Mouse (Mus musculus) CD8-positive naive resting alpha-beta T cell, adult 57 days (primary cell): Measurements from ENCODE around the gene Scamp2. TPM values are rescaled to one million over a fixed set of nuclear protein-coding genes. Genes with fewer than 3 reads are reported as not detected.

ENCODE experiments used
- total RNA-seq: library from RNA; stranded (reverse); gene quantifications from one replicate; pipeline ENCODE4 v1.2.4, GENCODE M21; 2023

Gene Scamp2
- 64.9 TPM for total RNA-seq

DNA sequence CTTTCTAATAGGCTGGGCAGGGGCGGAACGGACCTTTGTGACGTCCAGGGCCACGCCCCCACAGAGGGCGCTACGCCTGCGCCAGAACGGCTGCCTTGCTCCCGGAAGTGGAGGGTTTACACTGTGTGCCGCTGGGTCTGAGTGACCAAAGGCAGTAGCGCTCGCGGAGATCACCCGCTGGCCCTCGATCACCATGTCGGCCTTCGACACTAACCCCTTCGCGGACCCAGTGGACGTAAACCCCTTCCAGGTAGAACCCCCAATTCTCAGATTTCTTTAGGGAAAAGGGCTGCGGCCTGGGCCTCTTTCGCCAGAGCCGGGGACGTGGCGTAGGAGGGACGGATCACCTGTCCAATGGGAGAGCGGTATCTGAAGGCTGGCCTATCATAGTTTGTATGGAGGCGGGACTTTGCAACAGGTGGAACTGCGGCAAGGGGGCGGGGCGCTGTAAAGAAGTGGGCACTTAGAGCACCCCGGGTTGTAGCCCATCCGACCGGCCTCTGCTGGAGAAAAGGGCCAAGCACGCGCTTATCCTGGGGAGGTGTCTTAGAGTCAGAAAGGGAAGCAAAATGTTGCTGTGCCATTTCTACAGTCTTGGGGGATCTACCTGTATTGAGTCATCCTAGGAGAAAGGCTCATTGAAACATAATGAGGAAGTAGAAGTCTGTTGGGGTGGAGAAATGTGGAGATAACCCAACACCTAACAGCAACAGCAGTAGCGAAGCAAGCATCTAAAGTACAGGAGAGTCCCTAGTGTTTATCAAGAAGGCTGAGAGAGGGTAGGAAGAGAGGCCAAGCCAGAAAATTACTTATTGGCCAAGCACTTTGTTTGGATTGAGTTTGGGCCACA, at the start of gene Scamp2:
Scamp2 (plus strand) TSS at position 83 of the 850 bp plus-strand sequence.

DNA sequence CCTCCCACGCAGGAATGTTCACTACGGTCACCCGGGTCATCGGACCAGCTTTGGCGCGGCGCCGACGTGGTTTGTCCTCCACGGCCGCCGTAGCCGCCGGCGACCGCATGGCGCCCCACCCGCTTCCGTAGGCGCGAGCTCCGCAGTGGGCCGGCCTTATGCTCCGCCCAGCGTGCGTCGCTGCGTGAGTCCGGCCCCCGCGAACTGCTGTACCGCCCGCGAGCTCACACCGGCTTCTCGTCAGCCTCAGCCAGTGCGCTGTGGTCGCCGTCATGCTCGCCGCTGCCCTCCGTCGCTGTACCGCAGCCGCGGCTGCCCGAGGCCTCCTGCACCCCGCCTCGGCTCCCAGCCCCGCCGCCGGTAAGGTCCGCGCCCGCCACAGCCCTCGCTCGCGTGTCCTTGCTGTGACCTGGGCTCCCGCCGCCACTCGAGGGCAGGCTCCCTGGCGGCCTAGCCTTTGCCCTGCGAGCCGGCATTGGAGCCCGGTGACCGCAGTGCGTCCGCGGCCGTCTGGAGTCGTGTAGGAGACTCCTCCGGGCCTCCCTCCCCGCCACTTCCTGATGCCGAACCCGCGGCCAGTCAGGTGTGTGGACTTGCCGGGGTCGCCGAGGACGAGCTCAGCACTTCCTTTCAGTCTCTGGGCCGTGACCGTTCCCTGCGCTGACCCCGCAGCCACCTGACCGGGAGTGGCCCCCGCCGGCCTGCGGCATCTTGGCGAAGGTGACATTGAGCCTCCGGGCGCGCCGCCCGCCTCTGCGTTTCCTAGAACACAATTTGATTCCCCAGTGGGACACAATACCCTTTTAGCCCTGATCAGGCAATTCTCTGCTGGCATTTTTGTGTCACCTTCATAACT, 39.5 kb upstream of the Scamp2 start, which contains the start of gene Cox5a:
Cox5a (plus strand) TSS at position 219 of the 856 bp plus-strand sequence.

DNA sequence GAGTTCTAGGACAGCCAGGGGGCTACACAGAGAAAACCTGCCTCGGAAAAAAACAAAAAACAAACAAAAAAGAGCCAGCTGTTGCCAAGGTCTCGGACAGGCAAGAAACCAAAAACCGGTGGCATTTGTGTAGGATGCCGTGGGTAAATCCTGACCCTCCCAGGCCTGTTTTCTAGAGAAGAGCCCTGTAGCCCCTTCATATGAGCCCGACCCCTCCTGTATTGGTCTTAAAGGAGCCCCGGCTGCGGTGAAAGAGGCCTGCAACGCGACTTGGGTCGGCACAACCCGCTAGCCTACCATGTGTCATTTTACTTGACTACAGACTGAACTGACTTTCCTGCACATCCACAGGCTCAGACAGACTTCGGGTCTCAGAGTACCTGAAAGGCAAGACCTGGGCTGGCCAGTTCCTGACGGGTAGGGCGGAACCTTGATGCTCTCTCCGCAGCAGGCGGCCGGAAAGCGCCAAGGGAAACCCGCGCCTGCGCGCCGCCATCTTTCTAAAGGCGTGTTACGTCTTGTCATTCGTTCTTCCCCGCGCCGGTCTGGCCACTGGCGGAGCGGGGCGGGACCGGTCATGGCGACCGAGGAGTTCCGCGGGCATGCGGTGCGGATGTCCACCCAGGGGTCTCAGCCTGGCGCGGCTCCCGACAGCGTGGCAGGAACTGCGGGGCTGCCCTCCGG, 23.6 kb upstream of the Scamp2 start, which contains the start of gene Fam219b:
Fam219b (plus strand) TSS at position 485 of the 684 bp plus-strand sequence.

DNA sequence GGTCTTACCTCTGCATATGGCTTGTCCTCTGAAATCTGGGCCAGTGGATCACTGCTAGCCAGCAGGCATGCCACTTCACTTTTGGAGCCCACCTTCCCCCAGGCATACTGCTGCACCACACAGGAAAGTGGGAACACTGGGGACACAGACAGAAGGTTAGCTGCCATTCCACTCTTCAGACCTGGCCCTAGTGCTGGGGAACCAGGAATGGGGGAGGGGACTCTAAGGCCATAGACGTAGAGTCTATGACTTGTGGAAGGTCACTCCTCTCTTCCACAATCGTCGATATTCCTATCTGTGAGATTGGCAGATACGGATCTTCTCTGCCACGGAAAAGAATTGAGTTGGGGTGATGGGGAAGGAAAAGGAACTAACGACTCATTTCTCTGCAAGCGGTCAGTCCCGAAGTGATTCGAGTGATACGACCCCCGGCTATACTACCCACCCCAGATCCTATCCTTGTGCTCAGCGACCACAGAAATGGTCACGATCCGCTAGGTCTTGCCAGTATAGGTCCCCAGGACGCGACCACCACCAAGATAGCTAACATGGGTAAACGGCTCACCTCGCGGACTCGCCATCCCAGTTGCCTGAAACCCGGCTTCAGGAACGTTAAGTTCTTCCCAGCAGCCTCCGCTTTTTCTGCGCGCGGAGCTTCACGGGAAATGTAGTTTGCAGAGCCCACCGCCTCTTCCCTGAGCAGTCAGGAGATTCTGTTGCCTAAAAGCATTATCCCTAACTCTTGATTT, 8.4 kb upstream of the Scamp2 start, which contains the start of gene Mpi:
Mpi (minus strand) TSS at position 625 of the 749 bp plus-strand sequence.

DNA sequence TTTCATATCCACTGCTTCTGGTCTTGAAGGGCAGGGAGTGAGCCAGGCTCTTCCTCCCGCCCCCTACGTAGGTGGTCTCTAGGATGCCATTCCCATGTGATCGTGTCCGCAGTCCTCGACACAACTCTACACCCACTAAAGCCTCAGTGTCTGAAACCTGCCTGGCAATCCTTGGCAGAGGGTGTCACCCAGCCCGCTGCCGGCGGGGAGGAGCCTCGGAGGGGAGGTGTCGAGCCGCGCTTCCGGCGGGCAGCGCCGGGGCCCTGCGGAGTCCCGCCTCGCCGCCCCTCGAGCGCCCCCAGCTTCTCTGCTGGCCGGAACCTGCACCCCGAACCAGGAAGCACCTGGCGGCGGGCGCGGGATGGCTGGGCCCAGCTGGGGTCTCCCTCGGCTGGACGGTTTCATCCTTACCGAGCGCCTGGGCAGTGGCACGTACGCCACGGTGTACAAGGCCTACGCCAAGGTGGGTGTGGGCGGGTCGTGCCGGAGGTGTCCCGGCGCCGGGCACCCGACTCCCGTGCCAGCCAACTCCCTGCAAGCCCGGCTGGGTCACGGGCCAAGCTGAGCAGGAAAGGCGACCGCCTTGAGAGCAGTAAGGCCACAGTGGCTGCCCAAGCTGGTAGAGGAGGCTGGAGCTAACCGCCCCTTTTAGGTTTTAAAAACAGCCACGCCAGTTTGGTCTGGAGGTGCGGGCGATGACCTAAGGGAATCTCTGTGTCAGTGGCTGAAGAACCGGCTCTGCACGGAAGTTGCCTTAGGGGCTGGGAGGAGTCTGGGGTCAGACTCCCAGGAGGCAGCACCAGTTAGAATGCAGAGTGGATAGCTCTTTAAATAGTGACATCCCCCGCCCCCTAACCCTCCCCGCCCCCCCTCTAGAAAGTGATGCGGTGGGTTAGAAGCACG, 28.7 kb downstream of the Scamp2 start, which contains the start of gene Ulk3:
Ulk3 (plus strand) TSS at position 229 of the 903 bp plus-strand sequence.

DNA sequence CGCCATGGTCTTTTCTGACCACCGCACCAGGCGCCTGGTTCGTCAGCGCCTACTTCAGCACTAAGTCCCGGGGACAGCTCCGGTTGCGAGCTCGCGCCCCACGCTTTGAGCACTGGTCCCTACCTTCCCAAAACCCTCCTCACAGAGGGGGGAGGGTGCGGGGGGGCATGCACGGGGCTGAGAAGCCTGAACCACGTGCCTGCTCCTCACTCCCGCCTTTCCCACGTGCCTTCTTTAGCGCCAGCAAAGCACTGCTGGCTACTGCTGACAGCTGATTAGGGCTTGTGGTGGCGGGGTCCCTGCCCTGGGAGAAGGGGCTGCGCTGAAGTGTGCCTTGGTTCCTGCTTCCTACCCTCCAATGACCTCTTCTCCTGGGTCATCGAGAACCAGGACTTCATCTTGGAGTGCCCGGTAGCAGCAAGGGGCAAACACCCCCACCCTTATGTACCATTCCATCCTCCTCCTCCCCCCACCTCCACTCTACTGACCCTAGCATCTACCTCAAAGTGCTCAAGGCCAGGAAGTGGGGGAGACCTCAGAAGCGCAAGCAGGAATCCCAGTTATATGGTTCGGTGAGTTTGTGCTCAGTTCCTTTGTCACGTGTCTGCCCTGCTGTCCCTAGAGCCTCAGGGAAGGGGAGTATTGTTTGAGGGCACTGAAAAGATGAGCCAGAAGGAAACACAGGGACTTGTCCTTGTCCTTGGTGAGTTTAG, 45.6 kb downstream of the Scamp2 start, which contains the start of gene Cplx3:
Cplx3 (minus strand) TSS at position 143 of the 713 bp plus-strand sequence.

DNA sequence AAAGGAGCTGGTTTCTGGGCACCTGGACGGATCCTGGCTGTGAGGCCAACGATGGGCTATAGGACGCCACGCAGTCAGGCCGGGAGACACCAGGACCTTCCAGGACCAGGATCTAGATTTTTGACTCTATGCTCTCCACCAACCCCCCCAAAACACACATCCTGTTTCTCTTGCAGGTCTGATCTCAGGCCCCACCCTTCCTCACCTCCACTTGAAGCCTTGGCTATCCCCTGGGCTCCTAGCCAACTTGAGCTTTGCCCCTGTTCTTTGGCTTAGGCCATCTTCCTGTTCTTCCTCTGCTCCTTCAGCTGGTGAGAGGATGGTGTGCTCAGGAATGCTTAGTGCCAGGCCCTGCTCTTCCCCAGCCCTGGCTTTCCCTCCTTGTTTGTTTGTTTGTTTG, 59.9 kb downstream of the Scamp2 start, which contains the start of gene Lman1l:
Lman1l (minus strand) TSS at position 101 of the 400 bp plus-strand sequence.

Other genes starting within 250 kb of the Scamp2 start
- 65.5 TPM for gene Ppcdc, start 120.8 kb upstream of the Scamp2 start, total RNA-seq
- gene Scamp5, start 92.9 kb upstream of the Scamp2 start, total RNA-seq = not detected
- gene Rpp25, start 56.9 kb upstream of the Scamp2 start, total RNA-seq = not detected
- 82.0 TPM for gene Cox5a, start 39.7 kb upstream of the Scamp2 start, total RNA-seq
- gene Fam219b, start 23.4 kb upstream of the Scamp2 start, total RNA-seq = 15.9 TPM
- 5.7 TPM for gene Mpi, start 8.2 kb upstream of the Scamp2 start, total RNA-seq
- 56.8 TPM for gene Ulk3, start 28.5 kb downstream of the Scamp2 start, total RNA-seq
- gene Cplx3, start 45.3 kb downstream of the Scamp2 start, total RNA-seq = not detected
- gene Lman1l, start 59.8 kb downstream of the Scamp2 start, total RNA-seq = 2.6 TPM
- 295 TPM for gene Csk, start 92.7 kb downstream of the Scamp2 start, total RNA-seq
- not detected for gene Cyp1a2, start 122.8 kb downstream of the Scamp2 start, total RNA-seq
- not detected for gene Cyp1a1, start 127.0 kb downstream of the Scamp2 start, total RNA-seq
- 19.6 TPM for gene Edc3, start 147.6 kb downstream of the Scamp2 start, total RNA-seq
- 183 TPM for gene Clk3, start 204.9 kb downstream of the Scamp2 start, total RNA-seq